Mouse (Mus musculus): Measurements from ENCODE around the gene Mms19.

DNA sequence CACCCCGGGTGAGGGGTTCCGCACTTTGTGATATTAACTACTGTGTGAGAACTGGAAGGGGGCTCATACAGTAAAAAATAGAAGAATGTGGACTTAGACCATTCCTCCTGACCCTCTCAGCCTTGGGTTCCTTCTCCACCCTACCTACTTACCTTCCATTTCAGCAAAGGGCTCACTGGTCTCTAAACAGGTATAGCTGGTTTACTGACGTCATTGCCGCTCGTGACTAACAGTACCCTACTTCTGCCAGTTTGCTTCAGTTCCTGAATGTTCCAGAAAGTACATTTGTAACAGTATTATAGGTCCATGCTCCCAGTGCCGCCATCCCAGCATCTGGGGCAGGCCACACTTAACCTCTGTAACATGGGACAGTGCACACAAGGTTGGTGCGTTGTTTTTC, 13.1 kb upstream of the Mms19 start:
- TF ChIP-seq CTCF (IDR thresholded peaks at IDR 0.05; ENCODE audit: borderline replicate concordance, control insufficient read depth, extremely low read depth, insufficient read depth, low read length, poor library complexity), result no peak
- no peak for TF ChIP-seq POLR2A (IDR thresholded peaks at IDR 0.05; ENCODE audit: control insufficient read depth, extremely low read depth, insufficient read depth, low read length, poor library complexity)
